Mouse (Mus musculus): ENCODE measurements around the gene Mta1. TPM values are rescaled to one million over a fixed set of nuclear protein-coding genes. Genes with fewer than 3 reads are reported as not detected.
A peak's percentile ranks its signal among the peaks of the same experiment; 100 is the strongest.

Gene Mta1
- total RNA-seq, 2 experiments from 2014 or later, result 68.8 to 71.8 TPM

GRCm38 (mm10) chr12:113146112-113147057 is 48.3 kb downstream of the Mta1 start, which contains the start of gene Crip1:
Gene Crip1 (plus strand): TSS chr12:113146316.
- peak; percentile 80 to 86 for DNase-seq (ENCODE audit: low spot score in 2 of 2)

DNA sequence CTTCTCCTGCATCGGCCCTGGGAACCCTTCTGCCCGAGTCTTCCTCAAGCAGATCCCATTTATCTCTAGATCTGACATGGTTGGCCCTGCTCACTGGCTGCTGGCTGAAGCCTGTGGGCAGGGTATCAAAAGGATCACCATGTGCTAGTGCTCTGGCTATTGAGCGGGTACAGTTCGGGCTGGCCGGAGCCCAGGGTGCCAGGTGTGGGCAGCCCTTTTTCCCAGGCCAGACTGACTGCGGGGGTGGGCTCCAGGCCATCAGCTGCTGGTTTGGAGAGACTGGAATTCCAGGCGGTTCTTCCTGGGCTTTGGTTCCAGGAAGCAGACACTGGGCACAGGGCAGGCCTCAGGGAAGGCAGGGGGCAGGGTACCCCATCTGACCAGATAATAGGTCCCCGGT is 49.4 kb downstream of the Mta1 start:
- DNase-seq (ENCODE audit: low spot score in 2 of 2), result peak; percentile 58 to 75

GRCm38 (mm10) chr12:113148381-113149035 is 50.4 kb downstream of the Mta1 start:
- DNase-seq (ENCODE audit: low spot score in 2 of 2), result peak in 1 of 2 experiments; percentile 57

- DNase-seq (ENCODE audit: low spot score in 2 of 2), result no peak
Observed at GRCm38 (mm10) chr12:113149341-113149740, 51.3 kb downstream of the Mta1 start.

GRCm38 (mm10) chr12:113149896-113150295 is 51.8 kb downstream of the Mta1 start:
- no peak for DNase-seq (ENCODE audit: low spot score in 2 of 2)

- DNase-seq (ENCODE audit: low spot score in 2 of 2), result no peak
Observed at GRCm38 (mm10) chr12:113150591-113150990, 52.5 kb downstream of the Mta1 start.

DNA sequence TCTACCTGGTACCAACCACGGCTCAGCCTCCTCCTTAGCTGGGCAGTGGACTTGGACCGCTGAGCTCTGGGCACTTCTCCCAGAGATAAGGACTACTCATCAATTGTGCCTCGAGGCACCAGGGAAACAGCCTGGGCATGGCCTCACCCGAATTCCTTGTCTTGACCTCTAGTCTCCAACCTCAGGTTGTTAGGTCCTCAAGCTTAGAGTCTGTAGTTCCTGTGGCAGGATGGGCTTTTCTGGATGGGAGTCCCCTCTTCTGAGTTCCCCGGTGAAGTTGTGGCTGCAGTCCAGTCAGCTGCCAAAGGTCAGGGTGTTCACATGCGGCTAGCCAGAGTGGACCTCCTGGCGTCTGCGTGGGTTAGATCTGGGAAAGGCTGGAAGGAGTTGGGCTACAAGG is 53.0 kb downstream of the Mta1 start:
- DNase-seq (ENCODE audit: low spot score in 2 of 2), result no peak

DNA sequence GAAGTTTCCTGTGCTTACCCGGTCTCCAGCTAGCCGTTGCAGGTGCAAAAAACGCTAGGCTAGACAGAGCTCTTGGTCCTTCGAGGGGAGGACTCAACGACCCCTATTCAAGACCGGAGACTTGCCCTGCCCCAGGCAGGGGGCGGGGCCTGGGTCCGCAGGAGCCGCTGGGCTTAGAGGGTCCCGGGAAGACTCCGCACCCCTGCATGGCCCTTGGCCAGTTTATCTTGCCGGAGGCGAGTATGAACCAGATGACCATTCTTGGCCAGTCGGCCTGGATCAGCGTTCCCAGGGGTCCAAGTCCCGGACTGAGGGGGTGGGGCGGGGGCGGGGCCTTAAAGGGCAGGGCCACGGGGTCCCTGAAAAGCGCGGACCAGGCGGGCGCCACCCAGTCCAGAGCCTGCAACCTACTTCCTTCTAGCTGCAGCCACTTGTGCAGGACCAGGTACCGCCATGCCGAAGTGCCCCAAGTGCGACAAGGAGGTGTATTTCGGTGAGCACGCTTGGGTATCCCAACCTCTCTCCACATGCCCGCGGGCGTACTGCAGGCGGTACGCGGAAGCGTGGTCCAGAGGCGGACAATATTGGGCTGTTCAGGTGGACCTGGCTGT is 53.7 kb downstream of the Mta1 start:
- peak; percentile 44 to 64 for DNase-seq (ENCODE audit: low spot score in 2 of 2)

DNA sequence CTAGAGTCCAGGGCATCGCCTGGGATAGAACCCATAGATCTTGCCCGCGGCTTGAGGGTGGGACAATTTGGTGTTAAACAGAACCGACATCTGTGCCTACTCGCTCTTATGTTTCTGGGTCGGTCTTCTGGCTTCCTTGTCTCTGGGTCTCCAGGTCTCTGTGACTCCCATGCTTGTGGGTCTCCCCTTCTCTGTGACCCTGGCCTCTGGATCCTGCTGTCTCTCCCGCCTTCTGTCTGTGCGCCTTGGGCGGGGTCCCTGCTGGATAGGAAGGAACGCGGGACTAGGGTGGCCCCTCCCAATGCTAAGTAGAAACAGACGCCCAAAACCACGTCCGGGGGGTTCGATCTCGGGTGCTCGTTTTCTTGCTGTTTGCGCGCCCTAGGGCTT is 54.2 kb downstream of the Mta1 start:
- DNase-seq (ENCODE audit: low spot score in 2 of 2), result no peak

- no peak for DNase-seq (ENCODE audit: low spot score in 2 of 2)
Observed at GRCm38 (mm10) chr12:113152991-113153525, 55.0 kb downstream of the Mta1 start.

DNA sequence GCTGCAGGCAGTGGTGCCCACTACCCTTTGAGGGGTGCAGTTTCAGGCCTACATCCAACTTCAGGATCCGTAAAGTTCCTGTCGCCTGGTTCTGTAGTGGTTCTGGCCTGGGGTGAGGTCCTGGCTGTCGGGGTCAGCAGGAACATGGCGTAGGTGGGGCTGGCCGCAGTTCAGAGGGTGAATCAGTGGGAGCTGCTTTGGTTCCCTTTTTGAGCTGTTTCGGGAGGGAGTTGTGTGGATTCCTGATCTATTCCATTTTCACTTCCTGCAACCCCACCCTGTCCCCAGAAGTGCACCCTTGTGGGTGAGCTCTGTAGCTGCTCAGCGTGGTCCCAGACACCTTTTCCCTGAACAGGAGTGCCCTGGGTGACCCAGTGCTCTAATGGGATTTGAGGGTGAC is 55.9 kb downstream of the Mta1 start:
- no peak for DNase-seq (ENCODE audit: low spot score in 2 of 2)

- DNase-seq (ENCODE audit: low spot score in 2 of 2), result no peak
Observed at GRCm38 (mm10) chr12:113154747-113155075, 56.6 kb downstream of the Mta1 start.

- no peak for DNase-seq (ENCODE audit: low spot score in 2 of 2)
Observed at GRCm38 (mm10) chr12:113155076-113155771, 57.1 kb downstream of the Mta1 start.

DNA sequence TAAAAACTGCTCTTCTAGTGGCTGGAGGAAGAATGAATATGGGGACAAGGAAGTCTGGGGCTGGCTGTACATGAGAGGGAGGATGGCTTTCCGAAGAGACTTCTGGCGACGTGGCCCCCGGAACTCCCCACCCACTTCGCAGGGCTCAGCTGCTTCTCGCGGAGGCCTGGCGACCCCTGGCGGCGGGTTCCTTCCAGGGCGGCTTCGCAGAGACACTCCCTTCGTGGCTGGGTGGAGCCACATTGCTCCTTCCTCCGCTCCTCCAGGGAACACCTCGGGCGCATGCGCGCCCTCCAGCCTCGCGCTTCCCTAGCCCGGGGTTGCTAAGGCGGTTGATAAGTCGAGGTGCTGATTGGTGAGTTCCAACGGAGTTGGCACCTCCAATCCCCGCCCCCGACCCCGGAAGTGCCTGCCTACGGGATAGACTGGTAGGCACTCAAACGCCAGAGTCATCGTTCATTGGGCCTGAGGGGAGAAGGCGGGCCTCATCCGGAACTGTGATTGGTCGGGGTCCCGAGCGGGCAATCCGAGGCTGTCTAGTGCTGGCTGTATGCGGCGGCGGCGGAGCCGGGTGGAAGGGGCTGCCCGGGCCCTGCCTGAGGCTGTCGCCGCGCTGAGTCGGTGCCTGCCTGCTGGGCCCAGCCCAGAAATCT is 57.9 kb downstream of the Mta1 start, which contains the start of gene Tedc1:
Tedc1 (plus strand) TSS at position 535 of the 653 bp plus-strand sequence.
- DNase-seq (ENCODE audit: low spot score in 2 of 2), result peak; percentile 100

GRCm38 (mm10) chr12:113156540-113156929 is 58.5 kb downstream of the Mta1 start:
- DNase-seq (ENCODE audit: low spot score in 2 of 2), result no peak

DNA sequence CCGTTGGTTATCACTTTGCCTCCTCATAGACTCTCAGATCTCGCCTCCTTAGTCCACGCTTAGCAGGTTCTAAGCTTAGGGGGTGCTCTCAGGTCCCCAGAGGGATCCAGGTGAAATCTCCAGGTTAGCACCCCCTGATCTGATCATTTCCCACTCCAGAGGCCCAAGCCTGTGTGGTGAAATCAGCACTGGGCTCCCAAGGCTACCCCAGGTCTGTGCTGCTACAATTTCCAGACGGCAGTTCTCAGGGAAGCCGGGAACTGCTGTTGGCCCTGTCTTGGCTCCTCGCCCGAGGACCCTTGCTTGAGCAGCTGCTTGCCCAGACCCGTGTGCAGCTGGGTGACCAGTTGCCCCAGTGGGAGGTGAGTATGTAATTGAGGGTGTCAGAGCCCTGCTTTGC is 58.9 kb downstream of the Mta1 start:
- no peak for DNase-seq (ENCODE audit: low spot score in 2 of 2)

GRCm38 (mm10) chr12:113157521-113157920 is 59.4 kb downstream of the Mta1 start:
- DNase-seq (ENCODE audit: low spot score in 2 of 2), result no peak

DNA sequence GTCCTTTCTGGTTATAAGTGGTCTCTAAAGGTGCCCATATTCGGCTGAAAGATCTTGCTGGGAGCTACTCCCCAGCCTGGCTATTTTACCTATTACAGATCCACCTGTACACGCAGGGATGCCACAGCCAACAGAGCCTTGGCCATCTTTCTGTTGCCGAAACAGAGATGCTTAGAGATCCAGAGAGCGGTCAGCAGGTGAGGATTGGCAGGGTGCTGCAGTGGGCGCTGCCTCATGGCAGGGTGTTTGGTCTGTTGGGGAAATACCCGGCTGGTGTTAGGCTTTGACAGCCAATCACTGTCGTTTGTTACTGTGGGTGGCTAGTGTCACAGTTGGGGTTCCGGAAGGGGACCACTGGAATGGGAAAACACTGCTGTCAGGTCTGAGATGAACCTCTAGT is 59.9 kb downstream of the Mta1 start:
- no peak for DNase-seq (ENCODE audit: low spot score in 2 of 2)

GRCm38 (mm10) chr12:113163561-113164006 is 65.5 kb downstream of the Mta1 start:
- DNase-seq (ENCODE audit: low spot score in 2 of 2), result no peak

DNA sequence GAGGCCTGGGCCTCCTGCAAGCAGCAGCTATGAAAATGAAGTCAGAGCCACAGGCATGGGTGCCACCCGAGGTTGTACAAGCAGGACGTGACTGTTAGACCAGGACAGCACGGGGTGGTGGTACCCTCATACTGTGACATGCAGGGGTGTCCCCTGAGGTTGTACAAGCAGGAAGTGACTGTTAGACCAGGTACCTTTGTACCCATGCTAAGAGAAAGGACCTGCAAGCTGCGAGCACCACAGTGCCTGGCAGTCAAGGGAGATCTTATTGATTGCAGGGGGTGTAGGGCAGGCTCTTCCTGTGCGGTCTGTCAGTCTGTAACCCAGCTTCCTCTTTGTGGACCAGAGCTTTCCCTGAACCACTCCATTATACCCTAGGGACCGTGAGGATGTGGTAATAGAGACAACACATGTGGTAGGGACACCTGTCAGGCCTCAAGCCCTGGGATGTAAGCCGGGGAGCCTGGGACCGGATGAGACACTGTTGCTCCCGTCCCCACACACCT is 70.0 kb downstream of the Mta1 start:
- no peak for DNase-seq (ENCODE audit: low spot score in 2 of 2)
